Mouse (Mus musculus) embryo, embryonic 11 days (tissue): Measurements from ENCODE around the gene Pth2.
"Not testable (repeated sequence)": the region's sequence is repeated elsewhere in the genome, so short reads cannot be mapped to it uniquely, and the experiment has no call there.

ENCODE experiments used
- DNase-seq: peaks from one replicate; pipeline ENCODE4 v3.0.0-alpha.2; 2015

Gene Pth2

GRCm38 (mm10) chr7:45154096-45154992, 26.5 kb upstream of the Pth2 start, which contains the start of the genes Pih1d1 and Aldh16a1:
Pih1d1 (plus strand) TSS chr7:45154303.
Aldh16a1 (minus strand) TSS chr7:45154584.
- DNase-seq = peak; percentile 98

- DNase-seq = peak; percentile 41
Observed at GRCm38 (mm10) chr7:45154993-45155514, 25.7 kb upstream of the Pth2 start.

- no peak for DNase-seq
Observed at GRCm38 (mm10) chr7:45155590-45155989, 25.2 kb upstream of the Pth2 start.

- no peak for DNase-seq
Observed at GRCm38 (mm10) chr7:45156206-45156605, 24.6 kb upstream of the Pth2 start.

- no peak for DNase-seq
Observed at GRCm38 (mm10) chr7:45157459-45157858, 23.3 kb upstream of the Pth2 start.

GRCm38 (mm10) chr7:45158991-45159390, 21.8 kb upstream of the Pth2 start:
- DNase-seq = no peak

GRCm38 (mm10) chr7:45160316-45160800, 20.4 kb upstream of the Pth2 start:
- no peak for DNase-seq

GRCm38 (mm10) chr7:45160866-45161265, 19.9 kb upstream of the Pth2 start:
- DNase-seq = no peak

GRCm38 (mm10) chr7:45161612-45162473, 19.0 kb upstream of the Pth2 start:
- peak; percentile 94 for DNase-seq

- DNase-seq = no peak
Observed at GRCm38 (mm10) chr7:45162551-45162950, 18.2 kb upstream of the Pth2 start.

- no peak for DNase-seq
Observed at GRCm38 (mm10) chr7:45162996-45163615, 17.7 kb upstream of the Pth2 start.

- peak; percentile 55 for DNase-seq
Observed at GRCm38 (mm10) chr7:45163735-45164490, 16.9 kb upstream of the Pth2 start, which contains the start of gene Slc17a7. Slc17a7 (plus strand) TSS chr7:45163949.

GRCm38 (mm10) chr7:45164833-45165232, 16.0 kb upstream of the Pth2 start:
- no peak for DNase-seq

GRCm38 (mm10) chr7:45165701-45166100, 15.1 kb upstream of the Pth2 start:
- DNase-seq = no peak

GRCm38 (mm10) chr7:45166950-45167401, 13.8 kb upstream of the Pth2 start:
- no peak for DNase-seq

GRCm38 (mm10) chr7:45167761-45168445, 12.9 kb upstream of the Pth2 start:
- DNase-seq = peak; percentile 42

- no peak for DNase-seq
Observed at GRCm38 (mm10) chr7:45168656-45169055, 12.1 kb upstream of the Pth2 start.

GRCm38 (mm10) chr7:45169495-45169894, 11.3 kb upstream of the Pth2 start:
- DNase-seq = no peak

GRCm38 (mm10) chr7:45172974-45173373, 7.8 kb upstream of the Pth2 start:
- no peak for DNase-seq

- DNase-seq = not testable (repeated sequence)
Observed at GRCm38 (mm10) chr7:45173772-45174171, 7.0 kb upstream of the Pth2 start.
